Mouse (Mus musculus): ENCODE results near the gene Gm4353.

- no peak for TF ChIP-seq POLR2A (IDR thresholded peaks at IDR 0.05; ENCODE audit: extremely low read depth, insufficient read depth, low read length)
- TF ChIP-seq CTCF (IDR thresholded peaks at IDR 0.05; ENCODE audit: low read depth, low read length) = no peak
Measured at GRCm38 (mm10) chr7:116119306-116119857, 34.9 kb upstream of the Gm4353 start.
